Mouse (Mus musculus): Measurements from ENCODE around the gene Sec11a. TPM values are rescaled to one million over a fixed set of nuclear protein-coding genes. Genes with fewer than 3 reads are reported as not detected.
A peak's percentile ranks its signal among the peaks of the same experiment; 100 is the strongest.

Sec11a gene
- polyA plus RNA-seq, 1 experiment, result 47.9 TPM

GRCm38 (mm10) chr7:80857181-80857580, 90.4 kb downstream of the Sec11a start:
- H3K27ac ChIP-seq (ENCODE audit: control insufficient read depth, insufficient read depth, low read depth, low read length, poor library complexity), result no peak overlapping the region
- no peak overlapping the region for H3K4me3 ChIP-seq (replicated peaks; ENCODE audit: control insufficient read depth, low read depth, low read length)
- WGBS, result 12% methylated on average over 6 of the region's 6 CpGs
- H3K4me1 ChIP-seq (ENCODE audit: control insufficient read depth, insufficient read depth, low read length), result no peaks in the 10 kb centered on the region
- TF ChIP-seq CTCF (IDR thresholded peaks at IDR 0.05; ENCODE audit: control insufficient read depth, insufficient read depth, low read length) (peak; percentile 80), POLR2A (IDR thresholded peaks at IDR 0.05; ENCODE audit: borderline replicate concordance, control insufficient read depth, low read depth, low read length) (no peak)

- TF ChIP-seq CTCF (IDR thresholded peaks at IDR 0.05; ENCODE audit: control insufficient read depth, insufficient read depth, low read length) (no peak), POLR2A (IDR thresholded peaks at IDR 0.05; ENCODE audit: borderline replicate concordance, control insufficient read depth, low read depth, low read length) (no peak)
- H3K27ac ChIP-seq (ENCODE audit: control insufficient read depth, insufficient read depth, low read depth, low read length, poor library complexity), result no peak overlapping the region
- no peaks in the 10 kb centered on the region for H3K4me1 ChIP-seq (ENCODE audit: control insufficient read depth, insufficient read depth, low read length)
- H3K4me3 ChIP-seq (replicated peaks; ENCODE audit: control insufficient read depth, low read depth, low read length), result no peak overlapping the region
Observed at GRCm38 (mm10) chr7:80855316-80855715, 92.3 kb downstream of the Sec11a start.

Other genes starting within 250 kb of the Sec11a start
- 29.4 and 62.3 TPM in 2 replicates for gene Iqgap1, start 121.8 kb downstream of the Sec11a start, polyA plus RNA-seq (2011; ENCODE audit: insufficient read depth, insufficient read length, low replicate concordance, missing spikeins)
- 1.9 and 6.1 TPM in 2 replicates for gene Zscan2, start 86.9 kb downstream of the Sec11a start, polyA plus RNA-seq (2011; ENCODE audit: insufficient read depth, insufficient read length, low replicate concordance, missing spikeins)
- 11.1 and 12.8 TPM in 2 replicates for gene Wdr73, start 46.5 kb downstream of the Sec11a start, polyA plus RNA-seq (2011; ENCODE audit: insufficient read depth, insufficient read length, low replicate concordance, missing spikeins)
- 5.4 and 21.2 TPM in 2 replicates for gene Nmb, start 42.7 kb downstream of the Sec11a start, polyA plus RNA-seq (2011; ENCODE audit: insufficient read depth, insufficient read length, low replicate concordance, missing spikeins)
- 13.7 and 24.7 TPM in 2 replicates for gene Zfp592, start 45.9 kb upstream of the Sec11a start, polyA plus RNA-seq (2011; ENCODE audit: insufficient read depth, insufficient read length, low replicate concordance, missing spikeins)
- 0.22 TPM in 1 of 2 replicates, not detected in the other for gene Alpk3, start 109.8 kb upstream of the Sec11a start, polyA plus RNA-seq (2011; ENCODE audit: insufficient read depth, insufficient read length, low replicate concordance, missing spikeins)
- 1.0 TPM in 1 of 2 replicates, not detected in the other for gene Slc28a1, start 167.0 kb upstream of the Sec11a start, polyA plus RNA-seq (2011; ENCODE audit: insufficient read depth, insufficient read length, low replicate concordance, missing spikeins)